Mouse (Mus musculus) layer of hippocampus, postnatal 14 days (tissue): Measurements from ENCODE around the gene Nr1d2. TPM values are rescaled to one million over a fixed set of nuclear protein-coding genes. Genes with fewer than 3 reads are reported as not detected.
"Not testable (repeated sequence)": the region's sequence is repeated elsewhere in the genome, so short reads cannot be mapped to it uniquely, and the experiment has no call there.

Source experiments
- DNase-seq, 2 experiments: peaks; one replicate each; pipeline ENCODE4 v3.0.0; 2021 to 2022; ENCODE audit warnings: low spot score in 2 of 2, mixed read lengths in 1 of 2
- long read RNA-seq, 2 experiments: library from polyadenylated mRNA; stranded (forward); transcript quantifications; one replicate each; pipeline ENCODE4 v2.0.0; 2021
- total RNA-seq, 2 experiments: library from RNA; stranded (reverse); gene quantifications; 2 replicates each; pipeline ENCODE4 v1.2.3; 2021

Gene Nr1d2
- 10 to 100 TPM; 49.5 to 50.3 TPM for total RNA-seq
- long read RNA-seq, experiment 1, full-length matches to known transcripts: 20 of 28 reads
- long read RNA-seq, experiment 1, partial matches to known transcripts: 1 of 28 reads
- long read RNA-seq, experiment 1, other reads (novel, unspliced or antisense): 7 of 28 reads
- long read RNA-seq, experiment 2, full-length matches to known transcripts: 17 of 29 reads
- long read RNA-seq, experiment 2, partial matches to known transcripts: 0 of 29 reads
- long read RNA-seq, experiment 2, other reads (novel, unspliced or antisense): 12 of 29 reads

DNA sequence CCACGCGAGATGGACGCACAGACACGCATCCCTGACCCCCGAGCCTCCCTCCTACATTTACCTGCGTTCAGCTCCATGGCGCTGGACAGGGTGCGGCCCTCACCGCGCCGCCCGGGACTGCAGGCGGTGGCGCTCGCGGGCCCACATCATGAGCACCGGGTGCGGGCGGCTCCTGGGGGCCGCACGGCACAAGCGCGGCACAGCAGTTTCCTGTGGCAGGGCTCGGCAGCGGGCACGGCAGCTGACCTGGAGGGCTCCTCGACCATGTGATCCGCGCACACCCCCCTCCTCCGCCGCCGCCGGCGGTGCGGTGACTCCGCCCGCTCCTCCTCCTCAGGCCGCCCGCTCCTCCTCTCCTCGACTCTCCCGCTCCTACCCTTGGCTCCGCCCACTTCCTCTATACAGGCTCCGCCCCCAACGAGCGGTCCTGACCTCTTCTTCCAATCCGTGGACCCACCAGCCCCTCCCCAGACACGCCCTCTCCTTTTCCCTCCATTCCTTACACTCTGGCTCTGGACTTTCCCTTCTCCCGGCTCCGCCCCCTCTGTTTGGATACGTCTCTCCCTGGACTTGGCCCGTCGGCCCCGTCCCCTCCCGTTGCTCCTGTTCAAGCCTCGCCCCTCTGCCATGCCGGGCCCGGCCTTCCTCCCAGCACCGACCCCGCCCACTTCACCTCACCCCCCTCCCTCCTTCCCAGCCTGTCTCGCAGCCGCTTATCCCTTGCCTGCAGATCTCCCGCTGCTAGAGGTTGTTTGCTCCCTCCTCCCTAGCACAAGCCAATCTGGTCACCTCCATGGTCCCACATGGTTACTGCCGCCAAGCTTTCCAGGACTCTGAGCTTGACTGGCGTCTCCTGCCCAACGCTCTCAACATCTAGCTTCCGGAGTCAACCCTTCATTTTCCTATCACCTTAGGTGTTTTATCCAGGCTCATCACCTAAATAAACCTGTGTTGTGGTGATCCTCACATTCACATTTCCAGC lies at the start of gene Nr1d2:
Gene Nr1d2, minus strand, starts transcription at position 378 of the 982 bp plus-strand sequence.
- peak; percentile 96 to 98 for DNase-seq

DNA sequence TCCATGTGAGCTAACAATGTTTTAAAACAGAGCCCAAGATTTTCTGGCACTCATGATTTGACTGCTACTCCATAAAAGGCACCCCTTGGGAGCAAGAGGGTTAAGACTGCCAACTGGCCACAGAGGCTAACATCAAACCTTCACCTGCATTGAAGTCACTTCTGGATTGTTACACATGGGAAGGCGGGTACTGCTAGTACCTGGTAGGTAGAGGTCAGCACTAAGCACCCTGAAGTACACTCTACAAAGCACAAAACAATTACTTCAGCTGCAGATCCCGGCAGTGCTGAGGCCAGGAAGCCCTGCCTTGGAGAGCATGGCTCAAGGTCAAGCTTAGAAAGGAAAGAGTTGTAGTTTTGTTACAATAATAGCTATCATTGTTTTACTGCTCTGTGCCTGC lies 48.5 kb upstream of the Nr1d2 start:
- DNase-seq: no peak

DNA sequence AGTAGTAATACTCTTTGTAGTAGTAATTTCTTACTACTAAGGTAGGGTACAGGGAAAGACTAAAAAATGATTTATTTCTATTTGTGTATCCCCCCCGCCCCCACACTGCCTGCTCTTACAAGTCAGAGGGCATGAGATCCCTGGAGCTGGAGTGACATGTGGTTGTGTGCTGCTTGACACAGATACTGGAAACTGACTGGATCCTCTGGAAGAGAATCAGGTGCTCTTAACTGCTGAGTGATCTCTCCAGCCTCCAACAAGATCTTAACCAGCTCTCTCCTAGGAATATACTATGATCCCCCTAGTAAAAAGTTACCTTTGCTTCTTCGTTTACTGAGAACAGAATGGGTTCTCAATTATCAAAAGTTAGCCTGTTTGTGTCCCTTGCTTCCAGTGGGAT lies 47.5 kb upstream of the Nr1d2 start:
- no peak for DNase-seq

GRCm38 (mm10) chr14:18285476-18285875 lies 46.5 kb upstream of the Nr1d2 start:
- DNase-seq: no peak

DNA sequence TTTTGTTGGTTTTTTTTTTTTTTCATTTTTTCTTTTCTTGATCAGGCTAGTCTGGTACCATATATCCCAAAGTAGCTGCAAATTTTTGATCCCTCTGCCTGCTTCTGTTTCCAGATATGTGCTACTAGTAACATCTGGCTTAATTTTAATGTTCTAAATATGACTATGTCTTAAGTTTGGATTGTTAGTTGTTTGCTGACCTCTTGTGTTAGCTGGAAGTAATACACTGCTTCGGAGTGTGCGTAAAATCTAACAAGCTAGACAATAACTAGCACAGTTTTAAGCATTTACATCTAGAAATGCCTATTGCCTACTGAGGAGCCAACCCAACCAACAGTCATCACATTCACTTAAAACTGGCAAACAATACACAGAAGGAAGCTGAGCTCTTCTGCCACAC lies 45.7 kb upstream of the Nr1d2 start:
- peak in 1 of 2 experiments; percentile 44 for DNase-seq

DNA sequence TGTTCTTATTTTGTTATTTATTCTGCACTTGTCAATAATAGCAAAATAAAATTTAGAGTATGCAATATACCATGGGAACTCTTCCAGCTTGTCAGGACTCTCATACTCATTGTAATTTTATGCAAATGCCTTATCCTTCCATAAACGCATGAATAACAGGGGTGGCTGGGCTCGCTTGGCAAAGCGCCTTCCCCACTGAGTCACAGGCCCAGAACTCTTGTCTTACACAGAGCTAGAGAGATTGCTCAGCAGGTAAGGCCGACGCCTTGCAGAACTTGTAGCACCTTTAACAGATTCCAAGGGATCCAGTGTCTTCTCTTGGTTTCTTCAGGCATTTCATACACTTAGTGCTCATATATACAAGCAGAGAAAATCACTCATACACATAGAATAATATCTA lies 41.4 kb upstream of the Nr1d2 start:
- DNase-seq: no peak

DNA sequence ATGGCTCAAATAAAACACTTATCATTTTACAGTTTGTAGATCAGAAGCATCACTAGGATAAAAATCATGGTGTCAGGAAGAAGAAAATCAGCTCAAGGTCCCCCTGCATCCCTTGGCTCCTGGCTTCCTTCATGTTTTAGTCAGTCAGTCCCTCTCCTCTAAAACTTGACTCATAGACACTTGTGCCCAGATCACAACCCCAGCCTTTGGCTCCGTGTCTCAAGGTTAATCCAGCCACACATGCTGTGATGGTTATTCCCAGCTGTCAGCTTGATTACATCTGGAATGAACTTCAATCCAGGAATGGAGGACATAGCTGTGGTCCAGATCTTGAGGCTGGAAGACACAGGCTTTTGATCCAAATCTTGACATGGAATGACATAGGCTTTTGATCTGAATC lies 35.6 kb upstream of the Nr1d2 start:
- no peak for DNase-seq

GRCm38 (mm10) chr14:18271666-18272065 lies 32.7 kb upstream of the Nr1d2 start:
- DNase-seq: no peak

DNA sequence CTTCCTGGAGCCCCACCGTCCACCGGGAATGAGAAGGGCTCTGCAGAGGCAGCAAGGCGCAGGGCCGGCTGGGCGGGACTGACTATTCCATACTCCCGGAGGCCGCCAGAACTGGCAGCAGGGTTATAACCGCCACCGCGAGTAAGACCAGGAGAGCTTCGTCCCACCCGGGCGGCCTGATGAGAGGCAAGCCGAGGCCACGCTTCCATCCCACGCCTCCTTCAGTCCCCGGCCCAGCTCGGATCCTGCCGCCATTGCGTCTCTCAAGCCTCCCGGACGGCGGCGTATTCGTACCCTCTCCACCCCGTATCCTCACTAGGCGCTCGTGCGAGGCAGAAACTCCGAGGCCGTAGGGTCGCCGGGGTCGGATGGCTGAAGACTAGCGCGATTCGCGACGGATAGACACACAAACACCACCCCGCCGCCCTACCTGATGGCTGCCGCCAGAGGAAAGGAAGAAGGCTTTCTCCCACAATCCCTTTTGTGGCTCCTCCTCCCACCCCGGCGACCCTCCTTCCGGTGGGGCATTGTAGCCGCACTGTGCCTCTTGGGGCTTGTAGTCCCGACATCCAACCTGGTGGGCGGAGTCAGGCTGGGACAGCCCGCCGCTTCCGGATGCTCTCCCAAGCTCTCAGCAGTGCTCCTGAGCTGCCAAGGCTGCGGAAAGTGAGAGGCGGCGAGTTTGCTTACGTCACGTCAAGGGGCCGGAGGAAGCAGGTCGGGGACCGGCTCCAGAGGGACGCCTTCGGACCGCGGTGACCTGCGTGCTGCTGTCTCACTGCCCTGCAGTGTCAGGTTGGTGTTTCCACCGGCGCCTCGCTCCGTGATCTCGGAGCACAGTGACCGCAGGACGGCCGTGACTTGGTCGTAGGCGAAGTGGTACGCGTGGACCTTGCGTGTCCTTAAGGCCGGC lies 31.9 kb upstream of the Nr1d2 start, which contains the start of the genes Nkiras1 and Rpl15:
Gene Nkiras1, plus strand, starts transcription at position 608 of the 913 bp plus-strand sequence.
Gene Rpl15, minus strand, starts transcription at position 863 of the 913 bp plus-strand sequence.
- DNase-seq: peak; percentile 96 to 99

DNA sequence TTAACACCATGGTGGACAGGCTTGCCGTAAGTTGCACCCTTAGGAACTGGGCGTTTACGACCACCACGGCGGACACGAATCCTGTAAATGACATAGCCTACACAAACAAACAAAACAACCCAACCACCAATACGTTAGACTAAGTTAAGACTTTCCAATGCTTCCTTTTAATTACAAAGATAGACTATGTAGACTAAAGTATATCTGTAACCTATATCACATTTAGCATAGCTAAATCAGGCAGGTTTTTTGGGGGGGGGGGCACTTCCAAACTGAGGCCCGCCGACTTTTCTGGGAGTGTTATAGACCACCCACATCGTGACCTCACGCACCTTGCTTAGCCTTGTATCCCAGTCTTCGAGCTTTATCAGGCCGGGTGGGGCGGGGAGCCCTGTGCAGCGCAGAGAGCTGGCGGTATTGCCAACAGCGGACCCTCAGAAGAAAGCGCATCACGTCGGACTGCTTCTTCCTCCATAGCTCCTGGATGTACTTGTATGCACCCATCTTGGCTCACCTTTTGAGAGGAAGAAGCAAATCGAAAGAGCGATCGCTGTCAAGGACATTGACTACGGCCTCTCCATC lies 31.1 kb upstream of the Nr1d2 start:
- DNase-seq: not testable (repeated sequence)

GRCm38 (mm10) chr14:18263427-18263826 lies 24.5 kb upstream of the Nr1d2 start:
- DNase-seq: peak in 1 of 2 experiments; percentile 44

DNA sequence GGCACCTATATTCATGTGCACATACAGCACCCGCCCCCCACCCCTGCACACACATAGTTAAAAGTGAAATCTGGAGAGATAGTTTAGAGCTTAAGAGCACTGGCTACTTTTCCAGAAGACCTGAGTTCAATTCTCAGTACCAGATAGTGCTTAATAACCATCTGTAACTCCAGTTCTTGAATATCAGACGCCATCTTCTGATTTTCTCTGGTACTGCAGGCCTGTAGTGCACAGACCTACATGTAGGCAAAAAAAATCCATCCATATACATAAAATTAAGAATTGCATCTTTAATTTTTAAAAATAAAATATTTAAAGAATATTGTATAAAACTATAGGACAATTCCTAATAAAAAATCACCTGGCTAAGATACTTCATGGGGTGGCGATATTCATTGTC lies 22.3 kb upstream of the Nr1d2 start:
- no peak for DNase-seq

DNA sequence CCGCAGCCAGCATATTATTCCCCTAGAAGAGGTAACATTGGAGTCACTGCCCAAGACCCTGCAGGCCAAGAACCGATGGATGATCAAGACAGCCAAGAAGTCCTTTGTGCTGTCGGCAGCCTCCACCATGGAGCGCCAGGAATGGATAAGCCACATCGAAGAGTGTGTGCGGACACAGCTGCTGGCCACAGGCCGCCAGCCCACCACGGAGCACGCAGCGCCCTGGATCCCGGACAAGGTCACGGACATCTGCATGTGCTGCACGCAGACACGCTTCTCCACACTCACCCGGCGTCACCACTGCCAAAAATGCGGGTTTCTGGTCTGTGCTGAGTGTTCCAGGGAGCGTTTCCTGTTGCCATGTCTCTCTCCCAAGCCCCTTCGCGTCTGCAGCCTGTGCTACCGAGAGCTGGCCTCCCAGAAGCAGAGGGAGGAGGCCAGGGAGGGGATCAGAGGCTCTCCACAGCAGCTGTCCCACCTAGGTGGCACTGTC lies 3.8 kb upstream of the Nr1d2 start:
- DNase-seq: no peak

- DNase-seq: no peak
Measured at GRCm38 (mm10) chr14:18241786-18242185, 2.9 kb upstream of the Nr1d2 start.

DNA sequence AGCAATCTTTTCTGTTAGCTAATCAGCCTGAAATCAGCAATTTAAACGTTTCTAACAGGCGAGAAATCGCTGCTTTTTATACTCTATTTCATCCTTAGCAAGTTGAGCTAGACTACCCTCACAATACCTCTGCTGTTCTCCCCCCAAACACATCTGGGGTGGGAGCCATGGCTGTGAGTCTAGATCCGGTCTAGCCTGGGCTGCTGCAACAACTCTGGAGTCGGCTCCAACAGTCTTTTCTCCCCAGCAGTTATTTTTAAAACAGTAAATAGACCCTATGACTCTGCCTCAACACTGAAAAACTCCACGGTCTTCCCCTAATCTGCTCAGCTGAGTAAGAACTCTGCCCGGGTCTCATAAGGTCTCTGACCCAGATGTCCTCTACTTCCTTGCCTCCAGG lies 1.2 kb upstream of the Nr1d2 start:
- no peak for DNase-seq

DNA sequence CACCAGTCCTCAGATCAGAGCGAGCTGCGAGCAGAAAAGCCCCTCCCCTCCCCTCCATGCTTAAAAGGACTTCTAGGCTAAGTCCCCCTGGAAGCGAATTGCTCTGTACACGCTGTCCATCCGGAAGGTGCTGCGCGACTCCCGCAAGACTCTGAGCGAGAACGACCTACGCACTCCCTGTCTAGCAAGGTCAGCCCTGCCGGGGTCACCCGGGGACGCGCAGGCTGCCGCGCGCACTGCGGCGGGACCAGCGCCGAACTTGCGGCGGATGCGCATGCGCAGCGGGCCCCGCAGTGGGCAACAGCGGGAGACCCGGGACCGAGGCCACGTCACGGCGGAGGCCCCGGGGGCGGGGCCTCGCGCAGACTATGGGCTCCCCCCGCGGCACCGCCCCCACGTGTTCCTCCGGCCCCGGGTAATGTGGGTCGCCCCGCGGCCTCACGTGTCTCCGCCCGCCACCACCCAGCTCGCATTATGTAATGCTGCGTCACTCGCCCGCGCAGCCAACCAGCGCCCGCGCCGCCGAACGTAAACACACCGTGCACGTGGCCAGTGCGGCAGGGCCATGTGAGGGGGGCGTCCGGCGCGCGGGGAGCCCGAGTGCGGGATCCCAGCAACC lies 687 bp downstream of the Nr1d2 start:
- peak; percentile 98 to 99 for DNase-seq

DNA sequence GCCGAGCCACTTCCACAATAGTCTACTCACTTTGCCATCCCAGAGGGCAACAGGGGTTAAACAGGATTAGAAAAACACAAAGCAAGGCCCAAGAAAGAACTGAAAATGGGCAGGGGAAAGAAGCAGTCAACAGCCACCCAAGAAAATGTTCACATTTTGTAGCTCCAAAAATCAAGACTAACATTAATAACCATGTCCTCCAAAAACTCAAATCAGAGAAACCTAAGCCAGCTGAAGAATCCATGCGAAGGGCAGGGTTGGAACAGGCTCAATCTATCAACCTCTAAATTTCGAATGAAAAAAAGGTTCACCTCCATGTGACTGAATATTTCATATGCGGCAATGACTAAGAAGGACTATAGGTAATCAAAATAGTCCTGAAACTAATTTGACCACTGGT lies 1.5 kb downstream of the Nr1d2 start:
- DNase-seq: no peak

- DNase-seq: not testable (repeated sequence)
Measured at GRCm38 (mm10) chr14:18236496-18237235, 2.3 kb downstream of the Nr1d2 start.
